Mouse (Mus musculus) E14TG2a.4 (cell line): Measurements from ENCODE around the gene Psmb9.

Experiments
- CTCF ChIP-seq: conservative IDR thresholded peaks from 2 replicates; pipeline ENCODE4 v1.5.1; 2014; ENCODE audit warnings: low read length
- NANOG ChIP-seq: IDR thresholded peaks from 2 replicates; pipeline ENCODE4 v1.6.1; 2014; ENCODE audit warnings: borderline replicate concordance, low read length, mixed read lengths

- no peak for TF ChIP-seq CTCF
- no peak for TF ChIP-seq NANOG
Observed at GRCm38 (mm10) chr17:34134451-34134850, 53.1 kb downstream of the Psmb9 start.
